Mouse (Mus musculus) liver, postnatal 0 days (tissue): ENCODE measurements around the gene Galnt15. TPM values are rescaled to one million over a fixed set of nuclear protein-coding genes. Genes with fewer than 3 reads are reported as not detected.

ENCODE experiments used
- ATAC-seq: fragments of 200-750 bp; cut with Nextera tagmentation; 2 replicates; pipeline ENCODE4 v1.8.0; 2017; ENCODE audit warnings: mild to moderate bottlenecking, moderate library complexity
- DNase-seq: peaks from one replicate; pipeline ENCODE4 v3.0.0-alpha.2; 2016
- H3K27ac ChIP-seq: fragments of 300-500 bp; sonication (generic); 2 replicates; pipeline ENCODE4 v1.5.1; 2014; ENCODE audit warnings: antibody characterized with exemption, moderate library complexity, mild to moderate bottlenecking, low read depth
- H3K27me3 ChIP-seq: fragments of 300-500 bp; sonication (generic); 2 replicates; pipeline ENCODE4 v1.6.1; 2014; ENCODE audit warnings: low read length, control low read depth, mixed read lengths; ENCODE audit not compliant: insufficient read depth
- H3K36me3 ChIP-seq: fragments of 300-500 bp; sonication (generic); replicated peaks from 2 replicates; pipeline ENCODE4 v1.6.1; 2014; ENCODE audit warnings: mild to moderate bottlenecking, control low read depth, low read length, moderate library complexity, mixed read lengths; ENCODE audit not compliant: insufficient read depth
- H3K4me1 ChIP-seq: fragments of 300-500 bp; sonication (generic); 2 replicates; pipeline ENCODE4 v1.6.1; 2014; ENCODE audit warnings: antibody characterized with exemption, mild to moderate bottlenecking, control low read depth; ENCODE audit not compliant: insufficient read depth
- H3K4me2 ChIP-seq: fragments of 300-500 bp; sonication (generic); 2 replicates; pipeline ENCODE4 v1.6.1; 2014; ENCODE audit warnings: low read depth, mild to moderate bottlenecking, low read length, moderate library complexity, mixed read lengths
- H3K4me3 ChIP-seq: fragments of 300-500 bp; sonication (generic); 2 replicates; pipeline ENCODE4 v1.5.1; 2014; ENCODE audit warnings: low read depth, low read length
- H3K9ac ChIP-seq: fragments of 300-500 bp; sonication (generic); replicated peaks from 2 replicates; pipeline ENCODE4 v1.6.1; 2014; ENCODE audit warnings: mild to moderate bottlenecking, moderate library complexity
- H3K9me3 ChIP-seq: fragments of 300-500 bp; sonication (generic); 2 replicates; pipeline ENCODE4 v1.6.1; 2016; ENCODE audit warnings: mild to moderate bottlenecking, control low read depth, low read length, mixed read lengths
- CTCF ChIP-seq: sonication (generic); IDR thresholded peaks from 2 replicates; pipeline ENCODE4 v1.5.1; 2016; ENCODE audit warnings: antibody characterized with exemption, low read depth
- EP300 ChIP-seq: IDR thresholded peaks from 2 replicates; pipeline ENCODE4 v1.6.1; 2016; ENCODE audit warnings: antibody characterized with exemption, low read depth, mild to moderate bottlenecking
- WGBS: fragments of 180-500 bp; shearing (Covaris S2); extraction: QIAGEN DNeasy Blood & Tissue Kit; methylation state at CpG from one replicate; pipeline ENCODE4 v1.1.7; 2014; ENCODE audit not compliant: insufficient replicate concordance; 5-methylcytosine and 5-hydroxymethylcytosine counted together
- polyA plus RNA-seq: library from polyadenylated mRNA; unstranded; fragments of >200 nt; fragmentation: Nextera tagmentation; extraction: Ambion mirVana; gene quantifications from 2 replicates; pipeline ENCODE4 v1.2.1, GENCODE M21; 2015

Gene Galnt15
- polyA plus RNA-seq, 1 experiment from 2014 or later: 0.05 TPM

DNA sequence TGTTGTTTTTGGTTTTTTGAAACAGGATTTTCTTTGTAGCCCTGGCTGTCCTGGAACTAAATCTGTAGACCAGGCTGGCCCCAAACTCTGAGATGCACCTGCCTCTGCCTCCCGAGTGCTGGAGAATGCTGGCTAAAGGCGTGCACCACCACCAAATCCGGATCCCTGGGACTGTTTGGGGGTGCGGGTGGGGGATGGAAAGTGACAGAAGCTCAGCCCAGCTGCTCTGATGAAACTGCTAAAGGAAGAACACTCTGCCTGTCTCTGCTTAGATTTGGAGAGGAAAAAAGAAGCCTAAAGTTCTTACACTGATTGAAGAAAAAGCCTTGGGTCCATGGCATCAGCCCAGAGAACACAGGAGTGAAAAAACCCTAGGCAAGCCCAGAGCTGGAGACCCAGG is 74.8 kb downstream of the Galnt15 start:
- Histone ChIP-seq H3K27ac (no peak overlapping the region), H3K27me3 (no peaks in the 10 kb centered on the region), H3K4me3 (no peak overlapping the region), H3K36me3 (peaks cover 35% of the 10 kb centered on the region), H3K9ac (no peak overlapping the region), H3K4me1 (0 out of 2 replicates have a peak, but pooled peaks cover 4% of the 10 kb centered on the region), H3K9me3 (no peaks in the 10 kb centered on the region), H3K4me2 (no peak overlapping the region)
- ATAC-seq (no peak), DNase-seq (no peak)
- TF ChIP-seq EP300 (no peak), CTCF (no peak)
- WGBS: 78% methylated on average over 4 of the region's 4 CpGs

DNA sequence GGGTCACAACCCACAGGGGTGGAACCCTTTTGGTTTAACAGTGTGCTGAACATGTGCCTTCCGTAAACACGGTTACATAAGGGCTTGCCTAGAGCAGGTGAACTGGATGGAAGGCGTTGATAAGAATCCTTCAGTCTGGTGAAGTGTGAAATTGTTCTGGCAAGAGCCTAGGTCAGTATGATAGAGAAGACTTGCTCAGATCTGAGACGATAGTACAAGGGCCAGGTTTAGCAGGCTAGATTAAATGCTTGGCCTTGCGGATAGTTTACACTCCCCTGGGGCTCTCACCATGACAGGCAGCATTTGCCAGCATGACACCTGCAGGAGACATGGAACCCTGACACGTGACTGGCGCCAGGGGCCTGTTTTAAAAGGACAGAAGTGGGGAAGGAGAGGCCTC is 76.9 kb downstream of the Galnt15 start:
- no peak for DNase-seq
- H3K9me3 ChIP-seq: no peaks in the 10 kb centered on the region
- WGBS: 55% methylated on average over 7 of the region's 7 CpGs
- no peak overlapping the region for H3K4me2 ChIP-seq
- no peak overlapping the region for H3K27ac ChIP-seq
- no peak for ATAC-seq
- H3K4me3 ChIP-seq: no peak overlapping the region
- H3K4me1 ChIP-seq: 0 out of 2 replicates have a peak, but pooled peaks cover 4% of the 10 kb centered on the region
- no peaks in the 10 kb centered on the region for H3K27me3 ChIP-seq
- peaks cover 13% of the 10 kb centered on the region for H3K36me3 ChIP-seq
- H3K9ac ChIP-seq: no peak overlapping the region
- TF ChIP-seq CTCF (no peak), EP300 (no peak)

DNA sequence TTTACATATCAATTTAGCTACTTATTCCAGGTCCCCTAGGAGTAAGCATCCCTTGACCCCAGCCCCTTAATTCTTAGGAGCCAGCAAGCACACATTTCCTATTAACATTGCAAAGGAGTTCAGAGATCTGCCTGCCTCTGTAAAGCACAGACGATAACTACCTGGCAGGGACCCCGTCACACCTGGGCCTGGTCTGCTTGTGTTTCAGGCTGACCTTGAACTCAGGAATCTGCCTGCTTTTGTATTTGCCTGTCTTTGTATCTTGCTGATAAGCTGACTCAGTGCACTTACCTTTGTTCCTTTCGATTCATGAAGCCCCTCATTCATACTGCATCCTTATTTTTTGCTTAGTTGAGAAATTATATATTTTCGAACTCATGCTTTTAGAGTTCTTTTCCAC is 78.1 kb downstream of the Galnt15 start:
- no peak for TF ChIP-seq CTCF
- TF ChIP-seq EP300: no peak
- DNase-seq: no peak
- Histone ChIP-seq H3K36me3 (peaks cover 11% of the 10 kb centered on the region), H3K4me1 (0 out of 2 replicates have a peak, but pooled peaks cover 4% of the 10 kb centered on the region), H3K27ac (no peak overlapping the region), H3K4me2 (no peak overlapping the region), H3K4me3 (no peak overlapping the region), H3K27me3 (no peaks in the 10 kb centered on the region), H3K9me3 (no peaks in the 10 kb centered on the region), H3K9ac (no peak overlapping the region)
- ATAC-seq: no peak
- WGBS: 77% methylated on average over 4 of the region's 4 CpGs

Other genes starting within 250 kb of the Galnt15 start
- gene Ankrd28, start 198.3 kb upstream of the Galnt15 start, polyA plus RNA-seq: 3.2 TPM in 2 replicates
- gene Oxnad1, start 56.4 kb downstream of the Galnt15 start, polyA plus RNA-seq: 13.5 and 14.3 TPM in 2 replicates
- 55.9 and 58.1 TPM in 2 replicates for gene Dph3, start 56.7 kb downstream of the Galnt15 start, polyA plus RNA-seq
- 0.22 and 0.44 TPM in 2 replicates for gene Msmb, start 113.0 kb downstream of the Galnt15 start, polyA plus RNA-seq
- 126 and 141 TPM in 2 replicates for gene Ncoa4, start 130.9 kb downstream of the Galnt15 start, polyA plus RNA-seq
- gene Timm23, start 172.9 kb downstream of the Galnt15 start, polyA plus RNA-seq: 211 and 219 TPM in 2 replicates
- gene Parg, start 173.0 kb downstream of the Galnt15 start, polyA plus RNA-seq: 7.0 and 7.4 TPM in 2 replicates